Mouse (Mus musculus): ENCODE results near the gene Fstl4.

DNA sequence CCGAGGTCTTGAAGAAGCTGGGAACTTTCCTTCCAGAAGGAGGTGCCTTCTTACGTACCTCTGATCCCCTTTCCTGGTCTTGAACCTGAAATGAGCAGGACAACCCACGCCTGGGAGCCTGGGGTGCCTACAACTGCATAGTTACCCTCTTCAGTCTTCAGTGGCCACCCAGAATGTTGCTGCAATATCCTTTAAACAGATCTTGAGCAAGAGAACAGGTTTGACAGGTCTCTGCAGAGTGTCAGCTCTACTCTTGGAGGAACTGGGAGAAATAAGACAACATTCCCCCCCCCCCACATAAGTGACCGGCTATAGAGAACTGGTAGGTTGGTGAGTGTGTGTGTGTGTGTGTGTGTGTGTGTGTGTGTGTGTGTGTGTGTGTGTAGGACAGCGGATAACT, 379.1 kb downstream of the Fstl4 start:
- TF ChIP-seq POLR2A (IDR thresholded peaks at IDR 0.05; ENCODE audit: control insufficient read depth in 1 of 2, insufficient read depth in 1 of 2, low read depth in 1 of 2, low read length in 2 of 2, poor library complexity in 1 of 2), result no peak
- no peak for TF ChIP-seq HCFC1 (IDR thresholded peaks at IDR 0.05; ENCODE audit: low read depth, low read length)
- TF ChIP-seq MAX (IDR thresholded peaks at IDR 0.05; ENCODE audit: low read length), result no peak

Data from MEL (cell line).